8 mouse cellular contexts compared by ENCODE assay signal in genomic region chr2:31140772-31141073, GRCm38 (mm10). TPM values are rescaled to one million over a fixed set of nuclear protein-coding genes. Genes with fewer than 3 reads are reported as not detected.
A peak's percentile ranks its signal among the peaks of the same experiment; 100 is the strongest.
DNase-seq lines count a peak whose midpoint lies in the region; ATAC-seq and TF ChIP-seq lines count a peak whose summit lies in the region.

No protein-coding gene starts in this region.

- peak overlapping the region; percentile 93 for H3K4me3 ChIP-seq in thymus, adult 2 months (ENCODE audit: control insufficient read depth, insufficient read depth, low read length)
- peak overlapping the region; percentile 75 for H3K4me3 ChIP-seq in liver, embryonic 11.5 days (ENCODE audit: low read depth, low read length)
- H3K4me3 ChIP-seq in stomach, embryonic 16.5 days (replicated peaks; ENCODE audit: low read length), result peak overlapping the region; percentile 89

- H3K36me3 ChIP-seq in thymus, adult 2 months (ENCODE audit: control insufficient read depth, insufficient read depth, low read length), result no peaks in the 10 kb centered on the region
- H3K36me3 ChIP-seq in liver, embryonic 11.5 days (ENCODE audit: control insufficient read depth, insufficient read depth, low read length), result no peaks in the 10 kb centered on the region
- no peaks in the 10 kb centered on the region for H3K36me3 ChIP-seq in stomach, embryonic 16.5 days (ENCODE audit: control insufficient read depth, insufficient read depth, low read length)

- no peak overlapping the region; the same call in 1 of the 2 replicates for H3K27ac ChIP-seq in thymus, adult 2 months (ENCODE audit: control insufficient read depth, insufficient read depth, low read length)
- H3K27ac ChIP-seq in liver, embryonic 11.5 days (ENCODE audit: low read depth, low read length), result no peak overlapping the region
- 0 out of 2 replicates have a peak overlapping the region, but pooled peaks have one; percentile 82 for H3K27ac ChIP-seq in stomach, embryonic 16.5 days (ENCODE audit: low read length)

- ATAC-seq in liver, embryonic 11.5 days (replicated peaks; ENCODE audit: low FRiP score), result no peak
- no peak for ATAC-seq in stomach, embryonic 16.5 days (ENCODE audit: insufficient read depth, low FRiP score)
- no peak for ATAC-seq in inflammation-experienced regulatory T-cells, adult 6 months

- no peaks in the 10 kb centered on the region for H3K9me3 ChIP-seq in liver, embryonic 11.5 days (ENCODE audit: control insufficient read depth, low read length)
- no peaks in the 10 kb centered on the region for H3K9me3 ChIP-seq in stomach, embryonic 16.5 days (replicated peaks; ENCODE audit: control insufficient read depth, low read length)

- peaks cover 54% of the 10 kb centered on the region for H3K4me1 ChIP-seq in thymus, adult 2 months (replicated peaks; ENCODE audit: control insufficient read depth, insufficient read depth, low read length)
- H3K4me1 ChIP-seq in liver, embryonic 11.5 days (replicated peaks; ENCODE audit: control insufficient read depth, insufficient read depth, low read length), result peaks cover 45% of the 10 kb centered on the region
- H3K4me1 ChIP-seq in stomach, embryonic 16.5 days (ENCODE audit: control insufficient read depth, insufficient read depth, low read length), result peaks cover 32% of the 10 kb centered on the region

- H3K27me3 ChIP-seq in thymus, adult 2 months (ENCODE audit: control insufficient read depth, insufficient read depth, low read length), result no peaks in the 10 kb centered on the region
- H3K27me3 ChIP-seq in liver, embryonic 11.5 days (replicated peaks; ENCODE audit: control insufficient read depth, insufficient read depth, low read length), result no peaks in the 10 kb centered on the region
- H3K27me3 ChIP-seq in stomach, embryonic 16.5 days (ENCODE audit: control insufficient read depth, insufficient read depth, low read length), result no peaks in the 10 kb centered on the region

- DNase-seq in embryo, embryonic 11 days, result peak; percentile 37
- no peak for DNase-seq in embryo, embryonic 9.5 days (ENCODE audit: extremely low spot score)
- no peak for DNase-seq in thymus, adult 2 months
- no peak for DNase-seq in thymus, postnatal 25 days
- no peak for DNase-seq in liver, embryonic 11.5 days (ENCODE audit: low spot score)
- no peak for DNase-seq in thymus, postnatal 14 days

- no peak for TF ChIP-seq CTCF in thymus, adult 2 months (IDR thresholded peaks at IDR 0.05; ENCODE audit: borderline replicate concordance, control insufficient read depth, extremely low read depth, insufficient read depth, low read length, poor library complexity)

- H3K9ac ChIP-seq in liver, embryonic 11.5 days (ENCODE audit: low read depth, low read length), result peak overlapping the region; percentile 77
- H3K9ac ChIP-seq in stomach, embryonic 16.5 days (ENCODE audit: low read length), result peak overlapping the region; percentile 96

- peak overlapping the region; percentile 99 for H3K4me2 ChIP-seq in liver, embryonic 11.5 days
- H3K4me2 ChIP-seq in stomach, embryonic 16.5 days (ENCODE audit: low read depth, low read length), result peak overlapping the region; percentile 92

- WGBS in thymus, adult 2 months, result 2% methylated on average over 10 of the region's 10 CpGs
- 6% methylated on average over 10 of the region's 10 CpGs for WGBS in liver, embryonic 11.5 days
- 4% methylated on average over 10 of the region's 10 CpGs for WGBS in stomach, embryonic 16.5 days

- TF ChIP-seq POLR2A in thymus, adult 2 months (IDR thresholded peaks at IDR 0.05; ENCODE audit: control insufficient read depth, extremely low read depth, insufficient read depth, low read length, poor library complexity), result no peak

RNA-seq across cellular contexts. Expression of gene Fnbp1, which starts 1.1 kb away (rescaled TPM):
- polyA plus RNA-seq in thymus, adult 2 months (2012; rRNA removed), result 148 and 160 TPM in 2 replicates
- 19.3 and 20.6 TPM in 2 replicates for polyA plus RNA-seq in liver, embryonic 11.5 days (2014; fragmentation: Nextera tagmentation; extraction: Ambion mirVana)
- polyA plus RNA-seq in stomach, embryonic 16.5 days (2015; fragmentation: Nextera tagmentation; extraction: Ambion mirVana), result 34.6 and 36.8 TPM in 2 replicates
- 100 to 1,000 TPM in 2 of 3 experiments, 10 to 100 TPM in 1; 86.1 to 123 (median 103) TPM for polyA plus RNA-seq in inflammation-experienced regulatory T-cells, adult 6 months (2017; shearing (Covaris generic))

RNA-seq across cellular contexts. Expression of gene Gpr107, which starts 11.4 kb away (rescaled TPM):
- 33.2 and 34.6 TPM in 2 replicates for polyA plus RNA-seq in thymus, adult 2 months (2012; rRNA removed)
- polyA plus RNA-seq in liver, embryonic 11.5 days (2014; fragmentation: Nextera tagmentation; extraction: Ambion mirVana), result 17.3 and 21.5 TPM in 2 replicates
- 34.8 and 39.3 TPM in 2 replicates for polyA plus RNA-seq in stomach, embryonic 16.5 days (2015; fragmentation: Nextera tagmentation; extraction: Ambion mirVana)
- 10 to 100 TPM; 49.2 to 57.0 (median 50.5) TPM for polyA plus RNA-seq in inflammation-experienced regulatory T-cells, adult 6 months (2017; shearing (Covaris generic))
